Mouse (Mus musculus): ENCODE results near the gene Ctso. TPM values are rescaled to one million over a fixed set of nuclear protein-coding genes. Genes with fewer than 3 reads are reported as not detected.

The Ctso gene
- polyA plus RNA-seq, 1 experiment from 2014 or later: 8.2 TPM

- H3K9ac ChIP-seq (ENCODE audit: low read depth, low read length): no peak overlapping the region
- H3K4me3 ChIP-seq (ENCODE audit: low read depth, low read length): no peak overlapping the region
- no peaks in the 10 kb centered on the region for H3K27me3 ChIP-seq (ENCODE audit: control insufficient read depth, insufficient read depth, low read depth, low read length)
- no peak overlapping the region for H3K4me2 ChIP-seq (ENCODE audit: low read depth, low read length)
- H3K9me3 ChIP-seq (replicated peaks; ENCODE audit: control insufficient read depth, low read length): no peaks in the 10 kb centered on the region
- no peaks in the 10 kb centered on the region for H3K4me1 ChIP-seq (ENCODE audit: control insufficient read depth, low read depth, low read length)
- no peak for ATAC-seq (ENCODE audit: low read depth)
- no peaks in the 10 kb centered on the region for H3K36me3 ChIP-seq (ENCODE audit: control insufficient read depth, insufficient read depth)
- H3K27ac ChIP-seq (ENCODE audit: low read length): no peak overlapping the region
- 59% methylated on average over 3 of the region's 3 CpGs for WGBS (ENCODE audit: insufficient replicate concordance)
These were observed 9.9 kb downstream of the Ctso start for GRCm38 (mm10) chr3:81942341-81942740.

- Histone ChIP-seq H3K36me3 (ENCODE audit: control insufficient read depth, insufficient read depth) (no peaks in the 10 kb centered on the region), H3K9ac (ENCODE audit: low read depth, low read length) (no peak overlapping the region), H3K27me3 (ENCODE audit: control insufficient read depth, insufficient read depth, low read depth, low read length) (no peaks in the 10 kb centered on the region), H3K9me3 (replicated peaks; ENCODE audit: control insufficient read depth, low read length) (no peaks in the 10 kb centered on the region), H3K27ac (ENCODE audit: low read length) (no peak overlapping the region), H3K4me1 (ENCODE audit: control insufficient read depth, low read depth, low read length) (no peaks in the 10 kb centered on the region), H3K4me2 (ENCODE audit: low read depth, low read length) (no peak overlapping the region), H3K4me3 (ENCODE audit: low read depth, low read length) (no peak overlapping the region)
- 76% methylated on average over 3 of the region's 3 CpGs for WGBS (ENCODE audit: insufficient replicate concordance)
- no peak for ATAC-seq (ENCODE audit: low read depth)
These were observed 10.7 kb downstream of the Ctso start for GRCm38 (mm10) chr3:81943097-81943496.

GRCm38 (mm10) chr3:81944851-81945393, 12.5 kb downstream of the Ctso start:
- no peaks in the 10 kb centered on the region for H3K36me3 ChIP-seq (ENCODE audit: control insufficient read depth, insufficient read depth)
- H3K27me3 ChIP-seq (ENCODE audit: control insufficient read depth, insufficient read depth, low read depth, low read length): no peaks in the 10 kb centered on the region
- H3K4me3 ChIP-seq (ENCODE audit: low read depth, low read length): no peak overlapping the region
- H3K9ac ChIP-seq (ENCODE audit: low read depth, low read length): no peak overlapping the region
- no peak for ATAC-seq (ENCODE audit: low read depth)
- no peaks in the 10 kb centered on the region for H3K4me1 ChIP-seq (ENCODE audit: control insufficient read depth, low read depth, low read length)
- H3K9me3 ChIP-seq (replicated peaks; ENCODE audit: control insufficient read depth, low read length): no peaks in the 10 kb centered on the region
- no peak overlapping the region for H3K4me2 ChIP-seq (ENCODE audit: low read depth, low read length)
- WGBS (ENCODE audit: insufficient replicate concordance): 75% methylated on average over 7 of the region's 7 CpGs
- no peak overlapping the region for H3K27ac ChIP-seq (ENCODE audit: low read length)

GRCm38 (mm10) chr3:81949048-81949447, 16.6 kb downstream of the Ctso start:
- H3K4me2 ChIP-seq (ENCODE audit: low read depth, low read length): no peak overlapping the region
- no peak overlapping the region for H3K4me3 ChIP-seq (ENCODE audit: low read depth, low read length)
- no peaks in the 10 kb centered on the region for H3K36me3 ChIP-seq (ENCODE audit: control insufficient read depth, insufficient read depth)
- H3K27me3 ChIP-seq (ENCODE audit: control insufficient read depth, insufficient read depth, low read depth, low read length): no peaks in the 10 kb centered on the region
- no peak for ATAC-seq (ENCODE audit: low read depth)
- H3K4me1 ChIP-seq (ENCODE audit: control insufficient read depth, low read depth, low read length): no peaks in the 10 kb centered on the region
- H3K9ac ChIP-seq (ENCODE audit: low read depth, low read length): no peak overlapping the region
- H3K27ac ChIP-seq (ENCODE audit: low read length): no peak overlapping the region
- no peaks in the 10 kb centered on the region for H3K9me3 ChIP-seq (replicated peaks; ENCODE audit: control insufficient read depth, low read length)
- WGBS (ENCODE audit: insufficient replicate concordance): 39% methylated on average over 1 of the region's 1 CpGs

GRCm38 (mm10) chr3:81951785-81952184, 19.4 kb downstream of the Ctso start:
- ATAC-seq (ENCODE audit: low read depth): no peak
- 60% methylated on average over 2 of the region's 2 CpGs for WGBS (ENCODE audit: insufficient replicate concordance)

GRCm38 (mm10) chr3:81957484-81957883, 25.1 kb downstream of the Ctso start:
- H3K27me3 ChIP-seq (ENCODE audit: control insufficient read depth, insufficient read depth, low read depth, low read length): no peaks in the 10 kb centered on the region
- no peak for ATAC-seq (ENCODE audit: low read depth)
- no peak overlapping the region for H3K4me2 ChIP-seq (ENCODE audit: low read depth, low read length)
- no peak overlapping the region for H3K27ac ChIP-seq (ENCODE audit: low read length)
- H3K4me1 ChIP-seq (ENCODE audit: control insufficient read depth, low read depth, low read length): no peaks in the 10 kb centered on the region
- H3K9ac ChIP-seq (ENCODE audit: low read depth, low read length): no peak overlapping the region
- H3K4me3 ChIP-seq (ENCODE audit: low read depth, low read length): no peak overlapping the region
- WGBS (ENCODE audit: insufficient replicate concordance): 69% methylated on average over 5 of the region's 5 CpGs
- no peaks in the 10 kb centered on the region for H3K9me3 ChIP-seq (replicated peaks; ENCODE audit: control insufficient read depth, low read length)
- no peaks in the 10 kb centered on the region for H3K36me3 ChIP-seq (ENCODE audit: control insufficient read depth, insufficient read depth)

More at GRCm38 (mm10) chr3:81951785-81952184, 19.4 kb downstream of the Ctso start:
- Histone ChIP-seq H3K4me1 (ENCODE audit: control insufficient read depth, low read depth, low read length) (no peaks in the 10 kb centered on the region), H3K4me2 (ENCODE audit: low read depth, low read length) (no peak overlapping the region), H3K9ac (ENCODE audit: low read depth, low read length) (no peak overlapping the region), H3K4me3 (ENCODE audit: low read depth, low read length) (no peak overlapping the region), H3K27me3 (ENCODE audit: control insufficient read depth, insufficient read depth, low read depth, low read length) (no peaks in the 10 kb centered on the region), H3K36me3 (ENCODE audit: control insufficient read depth, insufficient read depth) (no peaks in the 10 kb centered on the region), H3K9me3 (replicated peaks; ENCODE audit: control insufficient read depth, low read length) (no peaks in the 10 kb centered on the region), H3K27ac (ENCODE audit: low read length) (no peak overlapping the region)

- H3K36me3 ChIP-seq (ENCODE audit: control insufficient read depth, insufficient read depth): no peaks in the 10 kb centered on the region
- WGBS (ENCODE audit: insufficient replicate concordance): 44% methylated on average over 5 of the region's 5 CpGs
These were observed 28.9 kb downstream of the Ctso start for GRCm38 (mm10) chr3:81961336-81961735.

GRCm38 (mm10) chr3:81963768-81964167, 31.4 kb downstream of the Ctso start:
- no peaks in the 10 kb centered on the region for H3K4me1 ChIP-seq (ENCODE audit: control insufficient read depth, low read depth, low read length)
- no peaks in the 10 kb centered on the region for H3K36me3 ChIP-seq (ENCODE audit: control insufficient read depth, insufficient read depth)
- no peak overlapping the region for H3K4me2 ChIP-seq (ENCODE audit: low read depth, low read length)
- H3K9ac ChIP-seq (ENCODE audit: low read depth, low read length): no peak overlapping the region
- H3K27ac ChIP-seq (ENCODE audit: low read length): no peak overlapping the region
- ATAC-seq (ENCODE audit: low read depth): no peak
- 37% methylated on average over 5 of the region's 5 CpGs for WGBS (ENCODE audit: insufficient replicate concordance)
- H3K4me3 ChIP-seq (ENCODE audit: low read depth, low read length): no peak overlapping the region
- no peaks in the 10 kb centered on the region for H3K27me3 ChIP-seq (ENCODE audit: control insufficient read depth, insufficient read depth, low read depth, low read length)
- no peaks in the 10 kb centered on the region for H3K9me3 ChIP-seq (replicated peaks; ENCODE audit: control insufficient read depth, low read length)

More at GRCm38 (mm10) chr3:81961336-81961735, 28.9 kb downstream of the Ctso start:
- H3K9ac ChIP-seq (ENCODE audit: low read depth, low read length): no peak overlapping the region
- ATAC-seq (ENCODE audit: low read depth): no peak
- H3K4me3 ChIP-seq (ENCODE audit: low read depth, low read length): no peak overlapping the region
- H3K9me3 ChIP-seq (replicated peaks; ENCODE audit: control insufficient read depth, low read length): no peaks in the 10 kb centered on the region
- no peaks in the 10 kb centered on the region for H3K4me1 ChIP-seq (ENCODE audit: control insufficient read depth, low read depth, low read length)
- H3K4me2 ChIP-seq (ENCODE audit: low read depth, low read length): no peak overlapping the region
- no peak overlapping the region for H3K27ac ChIP-seq (ENCODE audit: low read length)
- H3K27me3 ChIP-seq (ENCODE audit: control insufficient read depth, insufficient read depth, low read depth, low read length): no peaks in the 10 kb centered on the region

GRCm38 (mm10) chr3:81964596-81964995, 32.2 kb downstream of the Ctso start:
- Histone ChIP-seq H3K4me3 (ENCODE audit: low read depth, low read length) (no peak overlapping the region), H3K36me3 (ENCODE audit: control insufficient read depth, insufficient read depth) (no peaks in the 10 kb centered on the region), H3K27me3 (ENCODE audit: control insufficient read depth, insufficient read depth, low read depth, low read length) (no peaks in the 10 kb centered on the region), H3K4me1 (ENCODE audit: control insufficient read depth, low read depth, low read length) (no peaks in the 10 kb centered on the region), H3K4me2 (ENCODE audit: low read depth, low read length) (no peak overlapping the region), H3K9ac (ENCODE audit: low read depth, low read length) (no peak overlapping the region), H3K9me3 (replicated peaks; ENCODE audit: control insufficient read depth, low read length) (no peaks in the 10 kb centered on the region), H3K27ac (ENCODE audit: low read length) (no peak overlapping the region)
- WGBS (ENCODE audit: insufficient replicate concordance): 50% methylated on average over 3 of the region's 3 CpGs
- no peak for ATAC-seq (ENCODE audit: low read depth)
